Mouse (Mus musculus): ENCODE measurements around the gene Flii. TPM values are rescaled to one million over a fixed set of nuclear protein-coding genes. Genes with fewer than 3 reads are reported as not detected.

Gene Flii
- polyA plus RNA-seq, 1 experiment from 2014 or later, result 67.6 TPM

- peaks cover 93% of the 10 kb centered on the region for H3K36me3 ChIP-seq (ENCODE audit: control insufficient read depth, insufficient read depth, low read length)
- no peak overlapping the region for H3K4me2 ChIP-seq (replicated peaks; ENCODE audit: low read depth, low read length)
- 89% methylated on average over 17 of the region's 17 CpGs for WGBS
- H3K4me1 ChIP-seq (ENCODE audit: control insufficient read depth, insufficient read depth, low read length), result no peaks in the 10 kb centered on the region
- no peaks in the 10 kb centered on the region for H3K27me3 ChIP-seq (ENCODE audit: control insufficient read depth, insufficient read depth, low read length)
- H3K9me3 ChIP-seq (ENCODE audit: control insufficient read depth, low read depth, low read length), result no peaks in the 10 kb centered on the region
- H3K4me3 ChIP-seq (ENCODE audit: low read depth, low read length), result no peak overlapping the region
- no peak for ATAC-seq (ENCODE audit: insufficient number of reproducible peaks, insufficient read depth, low FRiP score, low read depth)
- no peak overlapping the region for H3K27ac ChIP-seq (ENCODE audit: low read length)
- no peak overlapping the region for H3K9ac ChIP-seq (replicated peaks; ENCODE audit: low read depth, low read length)
These were observed 15.8 kb downstream of the Flii start for GRCm38 (mm10) chr11:60711218-60711617.

DNA sequence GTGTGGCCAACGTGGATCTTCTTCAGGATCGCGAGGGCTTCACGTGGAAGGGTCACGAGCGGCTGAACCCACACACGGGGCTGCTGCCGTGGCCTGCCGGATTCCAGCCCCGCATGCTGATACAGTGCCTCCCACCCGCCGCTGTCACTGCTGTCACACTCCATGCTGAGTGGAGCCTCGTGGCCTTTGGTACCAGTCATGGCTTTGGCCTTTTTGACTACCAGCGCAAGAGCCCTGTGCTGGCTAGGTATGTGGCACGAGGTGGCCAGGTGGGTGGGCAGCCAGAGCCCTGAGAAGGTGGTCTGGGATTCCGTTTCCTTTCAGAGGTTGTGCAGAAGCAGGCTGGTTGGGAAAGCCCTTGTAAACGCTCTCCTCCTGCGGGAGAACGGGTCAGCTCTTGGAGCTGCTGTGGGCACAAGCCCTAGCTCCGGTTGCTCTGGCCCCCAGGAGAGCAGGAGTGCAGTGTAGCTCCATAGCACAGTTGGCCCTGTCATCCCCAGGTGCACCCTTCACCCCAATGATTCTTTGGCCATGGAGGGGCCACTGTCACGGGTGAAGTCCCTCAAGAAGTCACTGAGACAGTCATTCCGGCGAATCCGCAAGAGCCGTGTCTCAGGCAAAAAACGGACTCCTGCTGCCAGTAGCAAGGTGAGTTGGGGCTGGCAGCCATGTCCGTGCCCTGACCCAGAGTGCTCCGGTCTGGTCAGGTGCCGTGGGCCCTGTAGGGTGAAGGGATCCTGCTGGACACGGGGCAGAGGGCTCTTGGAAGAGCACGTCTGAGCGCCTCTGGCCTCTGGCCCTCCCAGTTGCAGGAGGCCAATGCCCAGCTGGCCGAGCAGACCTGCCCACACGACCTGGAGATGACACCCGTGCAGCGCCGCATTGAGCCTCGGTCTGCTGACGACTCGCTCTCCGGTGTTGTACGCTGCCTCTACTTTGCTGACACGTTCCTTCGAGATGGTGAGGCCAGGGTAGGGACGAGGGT is 17.3 kb downstream of the Flii start:
- no peak for ATAC-seq (ENCODE audit: insufficient number of reproducible peaks, insufficient read depth, low FRiP score, low read depth)
- 91% methylated on average over 45 of the region's 45 CpGs for WGBS

GRCm38 (mm10) chr11:60708631-60709030 is 18.4 kb downstream of the Flii start:
- Histone ChIP-seq H3K9ac (replicated peaks; ENCODE audit: low read depth, low read length) (no peak overlapping the region), H3K4me1 (ENCODE audit: control insufficient read depth, insufficient read depth, low read length) (no peaks in the 10 kb centered on the region), H3K36me3 (ENCODE audit: control insufficient read depth, insufficient read depth, low read length) (peaks cover 93% of the 10 kb centered on the region), H3K27me3 (ENCODE audit: control insufficient read depth, insufficient read depth, low read length) (no peaks in the 10 kb centered on the region), H3K27ac (ENCODE audit: low read length) (no peak overlapping the region), H3K4me3 (ENCODE audit: low read depth, low read length) (no peak overlapping the region), H3K9me3 (ENCODE audit: control insufficient read depth, low read depth, low read length) (no peaks in the 10 kb centered on the region), H3K4me2 (replicated peaks; ENCODE audit: low read depth, low read length) (no peak overlapping the region)
- no peak for ATAC-seq (ENCODE audit: insufficient number of reproducible peaks, insufficient read depth, low FRiP score, low read depth)
- 89% methylated on average over 10 of the region's 10 CpGs for WGBS

More for the DNA sequence above, 17.3 kb downstream of the Flii start:
- Histone ChIP-seq H3K9ac (replicated peaks; ENCODE audit: low read depth, low read length) (no peak overlapping the region), H3K9me3 (ENCODE audit: control insufficient read depth, low read depth, low read length) (no peaks in the 10 kb centered on the region), H3K27ac (ENCODE audit: low read length) (no peak overlapping the region), H3K4me3 (ENCODE audit: low read depth, low read length) (no peak overlapping the region), H3K4me1 (ENCODE audit: control insufficient read depth, insufficient read depth, low read length) (no peaks in the 10 kb centered on the region), H3K27me3 (ENCODE audit: control insufficient read depth, insufficient read depth, low read length) (no peaks in the 10 kb centered on the region), H3K4me2 (replicated peaks; ENCODE audit: low read depth, low read length) (no peak overlapping the region), H3K36me3 (ENCODE audit: control insufficient read depth, insufficient read depth, low read length) (peaks cover 92% of the 10 kb centered on the region)

DNA sequence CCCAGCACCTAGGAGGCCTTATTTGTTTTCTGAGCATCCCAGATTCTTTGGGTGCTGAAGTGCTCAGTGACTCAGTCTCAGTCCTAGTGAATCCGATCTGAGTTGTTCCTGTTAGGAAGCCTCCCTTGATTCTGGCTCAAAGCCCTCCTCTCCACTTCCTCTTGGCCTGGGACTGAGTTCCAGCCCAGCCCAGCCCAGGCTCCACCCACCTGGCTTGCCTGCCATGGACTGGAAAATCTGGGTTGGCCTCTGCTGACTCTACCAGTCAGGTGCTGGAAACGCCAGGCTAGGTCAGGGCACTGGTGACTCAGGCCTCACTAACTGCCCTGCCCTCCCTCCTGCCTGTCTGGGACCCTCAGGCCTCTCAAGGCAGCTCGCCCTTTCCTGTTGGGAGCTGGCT is 19.4 kb downstream of the Flii start:
- Histone ChIP-seq H3K27ac (ENCODE audit: low read length) (no peak overlapping the region), H3K4me2 (replicated peaks; ENCODE audit: low read depth, low read length) (no peak overlapping the region), H3K4me1 (ENCODE audit: control insufficient read depth, insufficient read depth, low read length) (no peaks in the 10 kb centered on the region; the same call in 1 of the 2 replicates), H3K36me3 (ENCODE audit: control insufficient read depth, insufficient read depth, low read length) (peaks cover 86% of the 10 kb centered on the region), H3K9me3 (ENCODE audit: control insufficient read depth, low read depth, low read length) (no peaks in the 10 kb centered on the region), H3K4me3 (ENCODE audit: low read depth, low read length) (no peak overlapping the region), H3K27me3 (ENCODE audit: control insufficient read depth, insufficient read depth, low read length) (no peaks in the 10 kb centered on the region), H3K9ac (replicated peaks; ENCODE audit: low read depth, low read length) (no peak overlapping the region)
- no peak for ATAC-seq (ENCODE audit: insufficient number of reproducible peaks, insufficient read depth, low FRiP score, low read depth)
- WGBS, result 80% methylated on average over 3 of the region's 3 CpGs

DNA sequence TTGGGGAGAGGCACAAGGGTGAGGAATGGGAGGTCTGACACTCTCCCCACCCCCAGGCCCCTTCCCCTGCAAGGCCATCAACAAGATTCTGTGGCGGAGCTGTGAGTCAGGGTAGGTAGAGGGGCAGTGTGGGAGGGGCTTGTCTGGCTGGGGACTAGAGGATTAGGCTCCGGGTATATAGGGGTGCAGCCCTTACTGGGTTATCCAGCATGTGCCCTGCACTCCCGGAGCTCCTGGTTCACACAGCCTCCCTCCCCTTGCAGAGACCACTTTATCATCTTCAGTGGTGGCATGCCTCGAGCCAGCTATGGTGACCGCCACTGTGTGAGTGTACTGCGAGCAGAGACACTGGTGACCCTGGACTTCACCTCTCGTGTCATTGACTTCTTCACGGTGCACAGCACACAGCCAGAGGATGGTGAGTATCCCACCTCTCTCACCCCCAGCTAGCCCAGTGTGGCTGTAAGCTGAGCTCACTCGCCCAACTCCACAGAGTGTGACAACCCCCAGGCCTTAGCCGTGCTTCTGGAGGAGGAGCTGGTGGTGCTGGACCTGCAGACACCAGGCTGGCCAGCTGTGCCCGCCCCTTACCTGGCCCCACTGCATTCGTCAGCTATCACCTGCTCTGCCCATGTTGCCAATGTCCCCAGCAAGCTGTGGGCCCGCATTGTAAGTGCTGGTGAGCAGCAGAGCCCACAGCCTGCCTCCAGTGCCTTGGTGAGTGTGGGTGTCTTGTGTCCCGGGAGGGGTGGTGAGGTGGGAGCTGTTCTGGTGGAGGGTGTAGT is 20.2 kb downstream of the Flii start:
- Histone ChIP-seq H3K36me3 (ENCODE audit: control insufficient read depth, insufficient read depth, low read length) (peaks cover 83% of the 10 kb centered on the region), H3K4me1 (ENCODE audit: control insufficient read depth, insufficient read depth, low read length) (peaks cover 1% of the 10 kb centered on the region), H3K9me3 (ENCODE audit: control insufficient read depth, low read depth, low read length) (no peaks in the 10 kb centered on the region), H3K4me2 (replicated peaks; ENCODE audit: low read depth, low read length) (no peak overlapping the region), H3K27ac (ENCODE audit: low read length) (no peak overlapping the region), H3K9ac (replicated peaks; ENCODE audit: low read depth, low read length) (no peak overlapping the region), H3K4me3 (ENCODE audit: low read depth, low read length) (no peak overlapping the region), H3K27me3 (ENCODE audit: control insufficient read depth, insufficient read depth, low read length) (no peaks in the 10 kb centered on the region)
- no peak for ATAC-seq (ENCODE audit: insufficient number of reproducible peaks, insufficient read depth, low FRiP score, low read depth)
- 82% methylated on average over 14 of the region's 14 CpGs for WGBS

- Histone ChIP-seq H3K4me2 (replicated peaks; ENCODE audit: low read depth, low read length) (no peak overlapping the region), H3K4me1 (ENCODE audit: control insufficient read depth, insufficient read depth, low read length) (peaks cover 7% of the 10 kb centered on the region), H3K9ac (replicated peaks; ENCODE audit: low read depth, low read length) (no peak overlapping the region), H3K27me3 (ENCODE audit: control insufficient read depth, insufficient read depth, low read length) (no peaks in the 10 kb centered on the region), H3K36me3 (ENCODE audit: control insufficient read depth, insufficient read depth, low read length) (peaks cover 75% of the 10 kb centered on the region), H3K4me3 (ENCODE audit: low read depth, low read length) (no peak overlapping the region), H3K9me3 (ENCODE audit: control insufficient read depth, low read depth, low read length) (no peaks in the 10 kb centered on the region), H3K27ac (ENCODE audit: low read length) (no peak overlapping the region)
- 90% methylated on average over 7 of the region's 7 CpGs for WGBS
- ATAC-seq (ENCODE audit: insufficient number of reproducible peaks, insufficient read depth, low FRiP score, low read depth), result no peak
These were observed 21.0 kb downstream of the Flii start for GRCm38 (mm10) chr11:60706076-60706475.

- 92% methylated on average over 3 of the region's 3 CpGs for WGBS
- Histone ChIP-seq H3K4me3 (ENCODE audit: low read depth, low read length) (no peak overlapping the region), H3K27ac (ENCODE audit: low read length) (no peak overlapping the region), H3K27me3 (ENCODE audit: control insufficient read depth, insufficient read depth, low read length) (no peaks in the 10 kb centered on the region), H3K4me1 (ENCODE audit: control insufficient read depth, insufficient read depth, low read length) (peaks cover 16% of the 10 kb centered on the region), H3K9me3 (ENCODE audit: control insufficient read depth, low read depth, low read length) (no peaks in the 10 kb centered on the region), H3K4me2 (replicated peaks; ENCODE audit: low read depth, low read length) (no peak overlapping the region), H3K9ac (replicated peaks; ENCODE audit: low read depth, low read length) (no peak overlapping the region), H3K36me3 (ENCODE audit: control insufficient read depth, insufficient read depth, low read length) (peaks cover 68% of the 10 kb centered on the region)
- ATAC-seq (ENCODE audit: insufficient number of reproducible peaks, insufficient read depth, low FRiP score, low read depth), result no peak
These were observed 21.8 kb downstream of the Flii start for GRCm38 (mm10) chr11:60705255-60705654.

GRCm38 (mm10) chr11:60704023-60704880 is 22.8 kb downstream of the Flii start:
- ATAC-seq (ENCODE audit: insufficient number of reproducible peaks, insufficient read depth, low FRiP score, low read depth), result no peak
- Histone ChIP-seq H3K9ac (replicated peaks; ENCODE audit: low read depth, low read length) (no peak overlapping the region), H3K4me2 (replicated peaks; ENCODE audit: low read depth, low read length) (no peak overlapping the region), H3K4me1 (ENCODE audit: control insufficient read depth, insufficient read depth, low read length) (peaks cover 17% of the 10 kb centered on the region), H3K36me3 (ENCODE audit: control insufficient read depth, insufficient read depth, low read length) (peaks cover 58% of the 10 kb centered on the region), H3K9me3 (ENCODE audit: control insufficient read depth, low read depth, low read length) (no peaks in the 10 kb centered on the region), H3K4me3 (ENCODE audit: low read depth, low read length) (no peak overlapping the region), H3K27ac (ENCODE audit: low read length) (no peak overlapping the region), H3K27me3 (ENCODE audit: control insufficient read depth, insufficient read depth, low read length) (no peaks in the 10 kb centered on the region)
- 91% methylated on average over 19 of the region's 19 CpGs for WGBS
